8 mouse cellular contexts compared by ENCODE assay signal in genomic region chr17:44256583-44256982, GRCm38 (mm10).
A peak's percentile ranks its signal among the peaks of the same experiment; 100 is the strongest.
DNase-seq lines count a peak whose midpoint lies in the region; ATAC-seq lines count a peak whose summit lies in the region.

No protein-coding gene starts in this region.

- WGBS in embryonic facial prominence, embryonic 11.5 days: 3% methylated on average over 6 of the region's 6 CpGs
- WGBS in kidney, embryonic 16.5 days: 4% methylated on average over 6 of the region's 6 CpGs
- 5% methylated on average over 6 of the region's 6 CpGs for WGBS in liver, embryonic 11.5 days

- ATAC-seq in embryonic facial prominence, embryonic 11.5 days (replicated peaks; ENCODE audit: insufficient number of reproducible peaks, low FRiP score, low TSS enrichment, low read depth): no peak
- peak; percentile 43; the same call in 1 of the 2 replicates for ATAC-seq in kidney, embryonic 16.5 days (ENCODE audit: low FRiP score, low TSS enrichment)
- peak; percentile 62; the same call in 1 of the 2 replicates for ATAC-seq in liver, embryonic 11.5 days (replicated peaks; ENCODE audit: low FRiP score)

- H3K9ac ChIP-seq in embryonic facial prominence, embryonic 11.5 days (replicated peaks; ENCODE audit: low read length): no peak overlapping the region
- no peak overlapping the region for H3K9ac ChIP-seq in kidney, embryonic 16.5 days (replicated peaks; ENCODE audit: low read length)
- H3K9ac ChIP-seq in liver, embryonic 11.5 days (ENCODE audit: low read depth, low read length): no peak overlapping the region

- H3K4me2 ChIP-seq in embryonic facial prominence, embryonic 11.5 days (ENCODE audit: low read depth, low read length): no peak overlapping the region
- H3K4me2 ChIP-seq in kidney, embryonic 16.5 days (replicated peaks; ENCODE audit: low read depth, low read length): no peak overlapping the region
- no peak overlapping the region for H3K4me2 ChIP-seq in liver, embryonic 11.5 days

- no peak overlapping the region for H3K27ac ChIP-seq in embryonic facial prominence, embryonic 11.5 days (replicated peaks; ENCODE audit: low read depth, low read length)
- no peak overlapping the region for H3K27ac ChIP-seq in kidney, embryonic 16.5 days (ENCODE audit: low read length)
- no peak overlapping the region for H3K27ac ChIP-seq in liver, embryonic 11.5 days (ENCODE audit: low read depth, low read length)

- peaks cover 3% of the 10 kb centered on the region; the same call in 1 of the 2 replicates for H3K4me1 ChIP-seq in embryonic facial prominence, embryonic 11.5 days (ENCODE audit: control insufficient read depth, insufficient read depth, low read length)
- H3K4me1 ChIP-seq in kidney, embryonic 16.5 days (ENCODE audit: insufficient read depth, low read length): peaks cover 16% of the 10 kb centered on the region
- no peaks in the 10 kb centered on the region for H3K4me1 ChIP-seq in liver, embryonic 11.5 days (replicated peaks; ENCODE audit: control insufficient read depth, insufficient read depth, low read length)

- H3K9me3 ChIP-seq in embryonic facial prominence, embryonic 11.5 days (replicated peaks; ENCODE audit: control insufficient read depth, low read length): no peaks in the 10 kb centered on the region
- H3K9me3 ChIP-seq in kidney, embryonic 16.5 days (ENCODE audit: low read length): no peaks in the 10 kb centered on the region
- H3K9me3 ChIP-seq in liver, embryonic 11.5 days (ENCODE audit: control insufficient read depth, low read length): no peaks in the 10 kb centered on the region

- no peaks in the 10 kb centered on the region for H3K27me3 ChIP-seq in embryonic facial prominence, embryonic 11.5 days (ENCODE audit: control insufficient read depth, insufficient read depth, low read length)
- peaks cover 8% of the 10 kb centered on the region for H3K27me3 ChIP-seq in kidney, embryonic 16.5 days (ENCODE audit: insufficient read depth, low read length)
- 0 out of 2 replicates have a peak, but pooled peaks cover 2% of the 10 kb centered on the region for H3K27me3 ChIP-seq in liver, embryonic 11.5 days (replicated peaks; ENCODE audit: control insufficient read depth, insufficient read depth, low read length)
- H3K27me3 ChIP-seq in splenic B cell, adult 2 months (ENCODE audit: control insufficient read depth, insufficient read depth, low read length, poor library complexity, severe bottlenecking): no peaks in the 10 kb centered on the region

- H3K4me3 ChIP-seq in embryonic facial prominence, embryonic 11.5 days (ENCODE audit: low read depth, low read length): no peak overlapping the region
- H3K4me3 ChIP-seq in kidney, embryonic 16.5 days (ENCODE audit: low read length): no peak overlapping the region
- H3K4me3 ChIP-seq in liver, embryonic 11.5 days (ENCODE audit: low read depth, low read length): no peak overlapping the region

- peak; percentile 59 to 60 for DNase-seq in B cell, adult 2 months
- peak; percentile 86 for DNase-seq in adrenal gland, postnatal 14 days
- DNase-seq in embryonic facial prominence, embryonic 11.5 days (ENCODE audit: low spot score): peak; percentile 90
- DNase-seq in heart, adult 9 months (ENCODE audit: low spot score in 2 of 2): peak; percentile 65 to 75
- DNase-seq in liver, embryonic 11.5 days (ENCODE audit: low spot score): peak; percentile 59
- DNase-seq in natural killer cell, adult 2 months (ENCODE audit: low spot score in 2 of 2): peak; percentile 63 to 67
- DNase-seq in splenic B cell, adult 2 months (ENCODE audit: low read depth, low spot score): peak; percentile 75

- H3K36me3 ChIP-seq in embryonic facial prominence, embryonic 11.5 days (replicated peaks; ENCODE audit: control insufficient read depth, insufficient read depth, low read depth, low read length): no peaks in the 10 kb centered on the region
- no peaks in the 10 kb centered on the region for H3K36me3 ChIP-seq in kidney, embryonic 16.5 days (ENCODE audit: insufficient read depth, low read length)
- no peaks in the 10 kb centered on the region for H3K36me3 ChIP-seq in liver, embryonic 11.5 days (ENCODE audit: control insufficient read depth, insufficient read depth, low read length)
- no peaks in the 10 kb centered on the region for H3K36me3 ChIP-seq in splenic B cell, adult 2 months (ENCODE audit: control insufficient read depth, insufficient read depth, low read length, poor library complexity, severe bottlenecking)
